Mouse (Mus musculus): ENCODE measurements around the gene Atp5j. TPM values are rescaled to one million over a fixed set of nuclear protein-coding genes. Genes with fewer than 3 reads are reported as not detected.

The Atp5j gene
- polyA plus RNA-seq (2015; fragmentation: Nextera tagmentation; extraction: Ambion mirVana) = 1,442 and 1,666 TPM in 2 replicates

- ATAC-seq (ENCODE audit: extremely low read depth, insufficient number of reproducible peaks, low FRiP score, low TSS enrichment) = peak; percentile 40
- H3K9me3 ChIP-seq = no peaks in the 10 kb centered on the region
- H3K4me1 ChIP-seq = peaks cover 43% of the 10 kb centered on the region
- no peaks in the 10 kb centered on the region for H3K27me3 ChIP-seq (replicated peaks)
- peak within 1 kb of the TSS; percentile 95 for H3K4me3 ChIP-seq
- H3K4me2 ChIP-seq = peak within 1 kb of the TSS; percentile 78
- peaks cover 40% of the 10 kb centered on the region for H3K36me3 ChIP-seq
- peak within 1 kb of the TSS; percentile 99 for H3K9ac ChIP-seq
- peak within 1 kb of the TSS; percentile 100 for H3K27ac ChIP-seq (replicated peaks)
- WGBS = 0% methylated on average over 57 of the region's 57 CpGs
Measured at GRCm38 (mm10) chr16:84835441-84835822, at the start of gene Atp5j. Gene Atp5j, minus strand, starts transcription at chr16:84835625.

- Histone ChIP-seq H3K4me3 (no peak overlapping the region), H3K4me1 (peaks cover 10% of the 10 kb centered on the region), H3K27ac (replicated peaks) (no peak overlapping the region), H3K9me3 (no peaks in the 10 kb centered on the region), H3K4me2 (no peak overlapping the region), H3K27me3 (replicated peaks) (no peaks in the 10 kb centered on the region), H3K36me3 (no peaks in the 10 kb centered on the region), H3K9ac (no peak overlapping the region)
- ATAC-seq (ENCODE audit: extremely low read depth, insufficient number of reproducible peaks, low FRiP score, low TSS enrichment) = no peak
- WGBS = 80% methylated on average over 8 of the region's 8 CpGs
Measured at GRCm38 (mm10) chr16:84884572-84884971, 49.1 kb upstream of the Atp5j start.

GRCm38 (mm10) chr16:84881754-84882321, 46.4 kb upstream of the Atp5j start:
- Histone ChIP-seq H3K9me3 (no peaks in the 10 kb centered on the region), H3K27ac (replicated peaks) (no peak overlapping the region), H3K4me1 (no peaks in the 10 kb centered on the region), H3K36me3 (no peaks in the 10 kb centered on the region), H3K9ac (no peak overlapping the region), H3K27me3 (replicated peaks) (no peaks in the 10 kb centered on the region), H3K4me2 (no peak overlapping the region), H3K4me3 (no peak overlapping the region)
- WGBS = 69% methylated on average over 8 of the region's 8 CpGs
- no peak for ATAC-seq (ENCODE audit: extremely low read depth, insufficient number of reproducible peaks, low FRiP score, low TSS enrichment)

GRCm38 (mm10) chr16:84881168-84881567, 45.7 kb upstream of the Atp5j start:
- no peak overlapping the region for H3K4me3 ChIP-seq
- H3K4me2 ChIP-seq = no peak overlapping the region
- no peak for ATAC-seq (ENCODE audit: extremely low read depth, insufficient number of reproducible peaks, low FRiP score, low TSS enrichment)
- H3K9ac ChIP-seq = no peak overlapping the region
- H3K27me3 ChIP-seq (replicated peaks) = no peaks in the 10 kb centered on the region
- H3K9me3 ChIP-seq = no peaks in the 10 kb centered on the region
- H3K4me1 ChIP-seq = peaks cover 2% of the 10 kb centered on the region
- H3K36me3 ChIP-seq = no peaks in the 10 kb centered on the region
- 77% methylated on average over 9 of the region's 9 CpGs for WGBS
- no peak overlapping the region for H3K27ac ChIP-seq (replicated peaks)

GRCm38 (mm10) chr16:84879146-84879545, 43.7 kb upstream of the Atp5j start:
- Histone ChIP-seq H3K27ac (replicated peaks) (no peak overlapping the region), H3K4me3 (no peak overlapping the region), H3K9ac (no peak overlapping the region), H3K36me3 (no peaks in the 10 kb centered on the region), H3K4me1 (peaks cover 5% of the 10 kb centered on the region), H3K9me3 (no peaks in the 10 kb centered on the region), H3K27me3 (replicated peaks) (no peaks in the 10 kb centered on the region), H3K4me2 (no peak overlapping the region)
- ATAC-seq (ENCODE audit: extremely low read depth, insufficient number of reproducible peaks, low FRiP score, low TSS enrichment) = no peak; the same call in 1 of the 2 replicates
- 14% methylated on average over 5 of the region's 5 CpGs for WGBS

- H3K4me1 ChIP-seq = peaks cover 5% of the 10 kb centered on the region
- no peak overlapping the region for H3K27ac ChIP-seq (replicated peaks)
- H3K4me3 ChIP-seq = no peak overlapping the region
- H3K36me3 ChIP-seq = no peaks in the 10 kb centered on the region
- no peaks in the 10 kb centered on the region for H3K27me3 ChIP-seq (replicated peaks)
- no peak overlapping the region for H3K4me2 ChIP-seq
- no peaks in the 10 kb centered on the region for H3K9me3 ChIP-seq
- no peak overlapping the region for H3K9ac ChIP-seq
- WGBS = 45% methylated on average over 8 of the region's 8 CpGs
- ATAC-seq (ENCODE audit: extremely low read depth, insufficient number of reproducible peaks, low FRiP score, low TSS enrichment) = no peak
Measured at GRCm38 (mm10) chr16:84876082-84876481, 40.7 kb upstream of the Atp5j start.

- 80% methylated on average over 7 of the region's 7 CpGs for WGBS
- ATAC-seq (ENCODE audit: extremely low read depth, insufficient number of reproducible peaks, low FRiP score, low TSS enrichment) = no peak
- Histone ChIP-seq H3K27ac (replicated peaks) (no peak overlapping the region), H3K27me3 (replicated peaks) (no peaks in the 10 kb centered on the region), H3K9me3 (no peaks in the 10 kb centered on the region), H3K9ac (no peak overlapping the region), H3K4me2 (no peak overlapping the region), H3K4me3 (no peak overlapping the region), H3K4me1 (peaks cover 5% of the 10 kb centered on the region), H3K36me3 (no peaks in the 10 kb centered on the region)
Measured at GRCm38 (mm10) chr16:84875718-84876035, 40.3 kb upstream of the Atp5j start.

GRCm38 (mm10) chr16:84875012-84875717, 39.7 kb upstream of the Atp5j start:
- H3K4me2 ChIP-seq = peak overlapping the region; percentile 28
- 66% methylated on average over 24 of the region's 24 CpGs for WGBS
- no peaks in the 10 kb centered on the region for H3K27me3 ChIP-seq (replicated peaks)
- no peak for ATAC-seq (ENCODE audit: extremely low read depth, insufficient number of reproducible peaks, low FRiP score, low TSS enrichment)
- H3K9me3 ChIP-seq = no peaks in the 10 kb centered on the region
- no peak overlapping the region for H3K4me3 ChIP-seq
- H3K9ac ChIP-seq = no peak overlapping the region
- H3K27ac ChIP-seq (replicated peaks) = no peak overlapping the region
- no peaks in the 10 kb centered on the region for H3K36me3 ChIP-seq
- peaks cover 5% of the 10 kb centered on the region for H3K4me1 ChIP-seq

- WGBS = 71% methylated on average over 8 of the region's 8 CpGs
- no peak overlapping the region for H3K27ac ChIP-seq (replicated peaks)
Measured at GRCm38 (mm10) chr16:84873805-84874204, 38.4 kb upstream of the Atp5j start.

GRCm38 (mm10) chr16:84864656-84865055, 29.2 kb upstream of the Atp5j start:
- peaks cover 47% of the 10 kb centered on the region for H3K36me3 ChIP-seq
- H3K9ac ChIP-seq = no peak overlapping the region
- no peaks in the 10 kb centered on the region for H3K9me3 ChIP-seq
- no peaks in the 10 kb centered on the region for H3K4me1 ChIP-seq
- H3K4me3 ChIP-seq = no peak overlapping the region
- no peak overlapping the region for H3K27ac ChIP-seq (replicated peaks)
- no peak for ATAC-seq (ENCODE audit: extremely low read depth, insufficient number of reproducible peaks, low FRiP score, low TSS enrichment)
- no peaks in the 10 kb centered on the region for H3K27me3 ChIP-seq (replicated peaks)
- no peak overlapping the region for H3K4me2 ChIP-seq
- WGBS = 64% methylated on average over 8 of the region's 8 CpGs

More at GRCm38 (mm10) chr16:84873805-84874204, 38.4 kb upstream of the Atp5j start:
- Histone ChIP-seq H3K9ac (no peak overlapping the region), H3K27me3 (replicated peaks) (no peaks in the 10 kb centered on the region), H3K4me3 (no peak overlapping the region), H3K9me3 (no peaks in the 10 kb centered on the region), H3K4me2 (no peak overlapping the region), H3K36me3 (no peaks in the 10 kb centered on the region), H3K4me1 (peaks cover 5% of the 10 kb centered on the region)
- no peak for ATAC-seq (ENCODE audit: extremely low read depth, insufficient number of reproducible peaks, low FRiP score, low TSS enrichment)

GRCm38 (mm10) chr16:84853492-84853891, 18.1 kb upstream of the Atp5j start:
- no peak for ATAC-seq (ENCODE audit: extremely low read depth, insufficient number of reproducible peaks, low FRiP score, low TSS enrichment)
- no peak overlapping the region for H3K9ac ChIP-seq
- H3K27me3 ChIP-seq (replicated peaks) = no peaks in the 10 kb centered on the region
- H3K9me3 ChIP-seq = no peaks in the 10 kb centered on the region
- WGBS = 87% methylated on average over 6 of the region's 6 CpGs
- no peak overlapping the region for H3K4me3 ChIP-seq
- no peaks in the 10 kb centered on the region for H3K4me1 ChIP-seq
- no peak overlapping the region for H3K4me2 ChIP-seq
- no peak overlapping the region for H3K27ac ChIP-seq (replicated peaks)
- peaks cover 90% of the 10 kb centered on the region for H3K36me3 ChIP-seq

- no peak overlapping the region for H3K4me2 ChIP-seq
- H3K27me3 ChIP-seq (replicated peaks) = no peaks in the 10 kb centered on the region
- no peak overlapping the region for H3K4me3 ChIP-seq
- WGBS = 75% methylated on average over 2 of the region's 2 CpGs
- H3K4me1 ChIP-seq = peaks cover 19% of the 10 kb centered on the region
- no peak overlapping the region for H3K9ac ChIP-seq
- H3K9me3 ChIP-seq = no peaks in the 10 kb centered on the region
- no peak for ATAC-seq (ENCODE audit: extremely low read depth, insufficient number of reproducible peaks, low FRiP score, low TSS enrichment)
- peaks cover 30% of the 10 kb centered on the region for H3K36me3 ChIP-seq
- H3K27ac ChIP-seq (replicated peaks) = no peak overlapping the region
Measured at GRCm38 (mm10) chr16:84838576-84838975, 3.2 kb upstream of the Atp5j start.

Measured in heart, embryonic 13.5 days (tissue).